Mouse (Mus musculus): Measurements from ENCODE around the gene Gm45902. TPM values are rescaled to one million over a fixed set of nuclear protein-coding genes. Genes with fewer than 3 reads are reported as not detected.

The Gm45902 gene
- total RNA-seq (2018; cell fraction: chromatin; rRNA removed) = 10 to 100 TPM; 11.8 to 53.7 (median 31.6) TPM
- 1 to 10 TPM; 1.5 to 4.5 (median 2.6) TPM for total RNA-seq (2018; cell fraction: cytosol; rRNA removed)
- 10 to 100 TPM in 19 of 26 experiments, 1 to 10 TPM in 7; 8.4 to 34.5 (median 18.0) TPM for total RNA-seq (2018; cell fraction: nucleus; rRNA removed)
- 1.7 to 2.7 TPM (median 1.9 TPM) in 3 replicates for polyA plus RNA-seq (2018)

- H3K4me3 ChIP-seq (ENCODE audit: inconsistent target) = peak within 1 kb of the TSS; percentile 99
- peaks cover 47% of the 10 kb centered on the region for H3K79me2 ChIP-seq (ENCODE audit: inconsistent target)
- peak within 1 kb of the TSS; percentile 59 for H3K27ac ChIP-seq
- 1% methylated on average over 60 of the region's 60 CpGs for WGBS (ENCODE audit: missing documents)
- H3K36me3 ChIP-seq (ENCODE audit: inconsistent target) = peaks cover 25% of the 10 kb centered on the region
Measured at GRCm38 (mm10) chr2:3512552-3513454, at the start of gene Gm45902, which contains the start of the genes Hspa14 and Cdnf. Gene Gm45902 (minus strand): TSS chr2:3512790. Gene Hspa14 (minus strand): TSS chr2:3512814. Gene Cdnf (plus strand): TSS chr2:3513030.

GRCm38 (mm10) chr2:3546588-3546987 lies 34.0 kb upstream of the Gm45902 start:
- Histone ChIP-seq H3K79me2 (ENCODE audit: inconsistent target) (no peaks in the 10 kb centered on the region), H3K4me3 (ENCODE audit: inconsistent target) (no peak overlapping the region), H3K27ac (no peak overlapping the region), H3K36me3 (ENCODE audit: inconsistent target) (no peaks in the 10 kb centered on the region)
- 19% methylated on average over 4 of the region's 4 CpGs for WGBS (ENCODE audit: missing documents)

- Histone ChIP-seq H3K36me3 (ENCODE audit: inconsistent target) (no peaks in the 10 kb centered on the region), H3K79me2 (ENCODE audit: inconsistent target) (no peaks in the 10 kb centered on the region), H3K4me3 (ENCODE audit: inconsistent target) (no peak overlapping the region), H3K27ac (no peak overlapping the region)
- WGBS (ENCODE audit: missing documents) = 36% methylated on average over 1 of the region's 2 CpGs
Measured at GRCm38 (mm10) chr2:3546055-3546454, 33.5 kb upstream of the Gm45902 start.

GRCm38 (mm10) chr2:3541307-3542079 lies 28.9 kb upstream of the Gm45902 start:
- H3K4me3 ChIP-seq (ENCODE audit: inconsistent target) = no peak overlapping the region
- WGBS (ENCODE audit: missing documents) = 41% methylated on average over 9 of the region's 9 CpGs
- no peak overlapping the region for H3K27ac ChIP-seq
- no peaks in the 10 kb centered on the region for H3K36me3 ChIP-seq (ENCODE audit: inconsistent target)
- H3K79me2 ChIP-seq (ENCODE audit: inconsistent target) = no peaks in the 10 kb centered on the region

GRCm38 (mm10) chr2:3526288-3526687 lies 13.7 kb upstream of the Gm45902 start:
- Histone ChIP-seq H3K27ac (no peak overlapping the region), H3K36me3 (ENCODE audit: inconsistent target) (no peaks in the 10 kb centered on the region), H3K79me2 (ENCODE audit: inconsistent target) (no peaks in the 10 kb centered on the region), H3K4me3 (ENCODE audit: inconsistent target) (no peak overlapping the region; the same call in 1 of the 2 replicates)
- 25% methylated on average over 6 of the region's 6 CpGs for WGBS (ENCODE audit: missing documents)

- H3K79me2 ChIP-seq (ENCODE audit: inconsistent target) = no peaks in the 10 kb centered on the region
- WGBS (ENCODE audit: missing documents) = 88% methylated on average over 4 of the region's 4 CpGs
- H3K27ac ChIP-seq = no peak overlapping the region
- no peak overlapping the region for H3K4me3 ChIP-seq (ENCODE audit: inconsistent target)
- no peaks in the 10 kb centered on the region for H3K36me3 ChIP-seq (ENCODE audit: inconsistent target)
Measured at GRCm38 (mm10) chr2:3522558-3522957, 10.0 kb upstream of the Gm45902 start.

GRCm38 (mm10) chr2:3512076-3512475 lies 514 bp downstream of the Gm45902 start:
- H3K79me2 ChIP-seq (ENCODE audit: inconsistent target) = peaks cover 51% of the 10 kb centered on the region
- peaks cover 32% of the 10 kb centered on the region for H3K36me3 ChIP-seq (ENCODE audit: inconsistent target)
- peak overlapping the region; percentile 99 for H3K4me3 ChIP-seq (ENCODE audit: inconsistent target)
- peak overlapping the region; percentile 52 for H3K27ac ChIP-seq
- 0% methylated on average over 15 of the region's 15 CpGs for WGBS (ENCODE audit: missing documents)

GRCm38 (mm10) chr2:3500886-3501285 lies 11.7 kb downstream of the Gm45902 start:
- peaks cover 23% of the 10 kb centered on the region for H3K79me2 ChIP-seq (ENCODE audit: inconsistent target)
- H3K36me3 ChIP-seq (ENCODE audit: inconsistent target) = peaks cover 62% of the 10 kb centered on the region
- no peak overlapping the region for H3K4me3 ChIP-seq (ENCODE audit: inconsistent target)
- 80% methylated on average over 5 of the region's 5 CpGs for WGBS (ENCODE audit: missing documents)
- H3K27ac ChIP-seq = no peak overlapping the region

- Histone ChIP-seq H3K27ac (peak overlapping the region; percentile 22; the same call in 1 of the 2 replicates), H3K79me2 (ENCODE audit: inconsistent target) (peaks cover 10% of the 10 kb centered on the region; the same call in 1 of the 2 replicates), H3K36me3 (ENCODE audit: inconsistent target) (peaks cover 62% of the 10 kb centered on the region), H3K4me3 (ENCODE audit: inconsistent target) (no peak overlapping the region)
- WGBS (ENCODE audit: missing documents) = 98% methylated on average over 6 of the region's 6 CpGs
Measured at GRCm38 (mm10) chr2:3499543-3499942, 13.0 kb downstream of the Gm45902 start.

GRCm38 (mm10) chr2:3493833-3494409 lies 18.7 kb downstream of the Gm45902 start:
- Histone ChIP-seq H3K36me3 (ENCODE audit: inconsistent target) (peaks cover 75% of the 10 kb centered on the region), H3K79me2 (ENCODE audit: inconsistent target) (no peaks in the 10 kb centered on the region), H3K4me3 (ENCODE audit: inconsistent target) (no peak overlapping the region), H3K27ac (no peak overlapping the region)
- 83% methylated on average over 3 of the region's 3 CpGs for WGBS (ENCODE audit: missing documents)

- WGBS (ENCODE audit: missing documents) = 94% methylated on average over 3 of the region's 3 CpGs
- no peak overlapping the region for H3K4me3 ChIP-seq (ENCODE audit: inconsistent target)
- H3K79me2 ChIP-seq (ENCODE audit: inconsistent target) = no peaks in the 10 kb centered on the region
- no peak overlapping the region for H3K27ac ChIP-seq
- peaks cover 48% of the 10 kb centered on the region for H3K36me3 ChIP-seq (ENCODE audit: inconsistent target)
Measured at GRCm38 (mm10) chr2:3489816-3490215, 22.8 kb downstream of the Gm45902 start.

GRCm38 (mm10) chr2:3480239-3480638 lies 32.4 kb downstream of the Gm45902 start:
- Histone ChIP-seq H3K36me3 (ENCODE audit: inconsistent target) (no peaks in the 10 kb centered on the region), H3K27ac (no peak overlapping the region), H3K79me2 (ENCODE audit: inconsistent target) (no peaks in the 10 kb centered on the region), H3K4me3 (ENCODE audit: inconsistent target) (no peak overlapping the region)
- WGBS (ENCODE audit: missing documents) = 72% methylated on average over 3 of the region's 3 CpGs

GRCm38 (mm10) chr2:3475746-3476251 lies 36.8 kb downstream of the Gm45902 start:
- Histone ChIP-seq H3K27ac (peak overlapping the region; percentile 54), H3K4me3 (ENCODE audit: inconsistent target) (peak overlapping the region; percentile 60; the same call in 1 of the 2 replicates), H3K36me3 (ENCODE audit: inconsistent target) (no peaks in the 10 kb centered on the region), H3K79me2 (ENCODE audit: inconsistent target) (peaks cover 21% of the 10 kb centered on the region)
- 64% methylated on average over 3 of the region's 3 CpGs for WGBS (ENCODE audit: missing documents)

GRCm38 (mm10) chr2:3474861-3475283 lies 37.7 kb downstream of the Gm45902 start, which contains the start of gene Suv39h2:
Gene Suv39h2 (minus strand): TSS chr2:3475031.
- Histone ChIP-seq H3K27ac (peak within 1 kb of the TSS; percentile 54), H3K79me2 (ENCODE audit: inconsistent target) (peaks cover 21% of the 10 kb centered on the region), H3K4me3 (ENCODE audit: inconsistent target) (peak within 1 kb of the TSS; percentile 60), H3K36me3 (ENCODE audit: inconsistent target) (no peaks in the 10 kb centered on the region)
- under 1% methylated on average over 42 of the region's 42 CpGs for WGBS (ENCODE audit: missing documents)

Data from macrophage (primary cell).